Mouse (Mus musculus) urinary bladder, adult 2 months (tissue): ENCODE results near the gene Vmn2r63. TPM values are rescaled to one million over a fixed set of nuclear protein-coding genes. Genes with fewer than 3 reads are reported as not detected.
"Not testable (repeated sequence)": the region's sequence is repeated elsewhere in the genome, so short reads cannot be mapped to it uniquely, and the experiment has no call there.

Experiments
- DNase-seq: peaks from one replicate; pipeline ENCODE4 v3.0.0; 2022; ENCODE audit warnings: low spot score
- polyA plus RNA-seq: library from polyadenylated mRNA; depleted of rRNA; stranded (reverse); fragments of >200 nt; gene quantifications from 2 replicates; pipeline ENCODE4 v1.2.3, GENCODE M21; 2012; rRNA removed

The Vmn2r63 gene
- polyA plus RNA-seq, result not detected in 2 replicates

- not testable (repeated sequence) for DNase-seq
These were observed at the start of gene Vmn2r63 for GRCm38 (mm10) chr7:42933722-42934121. Gene Vmn2r63, minus strand, starts transcription at chr7:42933822.

- no peak for DNase-seq
These were observed 47.1 kb upstream of the Vmn2r63 start for GRCm38 (mm10) chr7:42980739-42981138.

GRCm38 (mm10) chr7:42980098-42980497, 46.5 kb upstream of the Vmn2r63 start:
- no peak for DNase-seq

GRCm38 (mm10) chr7:42965246-42965645, 31.6 kb upstream of the Vmn2r63 start:
- no peak for DNase-seq

GRCm38 (mm10) chr7:42898067-42898466, 35.6 kb downstream of the Vmn2r63 start:
- DNase-seq, result not testable (repeated sequence)

GRCm38 (mm10) chr7:42878090-42878489, 55.5 kb downstream of the Vmn2r63 start:
- no peak for DNase-seq

GRCm38 (mm10) chr7:42866801-42867458, 66.7 kb downstream of the Vmn2r63 start, which contains the start of gene Gm2381:
Gene Gm2381, minus strand, starts transcription at chr7:42867234.
- not testable (repeated sequence) for DNase-seq

Other genes starting within 250 kb of the Vmn2r63 start
- gene Zfp975, start 241.1 kb downstream of the Vmn2r63 start, polyA plus RNA-seq, result 4.6 and 4.8 TPM in 2 replicates
- not detected in 2 replicates for gene Gm17067, start 206.8 kb downstream of the Vmn2r63 start, polyA plus RNA-seq
- not detected in 2 replicates for gene Vmn2r62, start 140.3 kb downstream of the Vmn2r63 start, polyA plus RNA-seq
- not detected in 2 replicates for gene Gm2381, start 66.6 kb downstream of the Vmn2r63 start, polyA plus RNA-seq
- gene Gm9268, start 84.9 kb upstream of the Vmn2r63 start, polyA plus RNA-seq, result not detected in 2 replicates
- not detected in 2 replicates for gene Zfp936, start 180.4 kb upstream of the Vmn2r63 start, polyA plus RNA-seq